Mouse (Mus musculus) megakaryocyte-erythroid progenitor cell, adult 5 weeks (primary cell): ENCODE results near the gene Gm10322. TPM values are rescaled to one million over a fixed set of nuclear protein-coding genes. Genes with fewer than 3 reads are reported as not detected.

ENCODE experiments used
- polyA plus RNA-seq: library from polyadenylated mRNA; stranded (reverse); fragments of >175 nt; gene quantifications from 2 replicates; pipeline ENCODE4 v1.2.3, GENCODE M21; 2012

The Gm10322 gene
- polyA plus RNA-seq, result 0.68 and 1.5 TPM in 2 replicates

GRCm38 (mm10) chr10:59615981-59616520, at the start of gene Gm10322:
Gene Gm10322 (plus strand): TSS chr10:59616063.

GRCm38 (mm10) chr10:59616522-59616921, 659 bp downstream of the Gm10322 start, which contains the start of gene Mcu:
Gene Mcu (minus strand): TSS chr10:59616692.

Other genes with a start within 250 kb of the Gm10322 start
- gene Gm10273, start 220.4 kb upstream of the Gm10322 start, polyA plus RNA-seq, result 0.33 and 0.43 TPM in 2 replicates
- not detected in 2 replicates for gene Pla2g12b, start 212.4 kb upstream of the Gm10322 start, polyA plus RNA-seq
- 0.20 and 0.26 TPM in 2 replicates for gene Oit3, start 174.3 kb upstream of the Gm10322 start, polyA plus RNA-seq
- 9.6 and 12.1 TPM in 2 replicates for gene Mcu, start 629 bp downstream of the Gm10322 start, polyA plus RNA-seq
- gene Micu1, start 86.4 kb downstream of the Gm10322 start, polyA plus RNA-seq, result 20.1 and 25.4 TPM in 2 replicates